Mouse (Mus musculus): Measurements from ENCODE around the gene Olfr586.

Olfr586 gene

GRCm38 (mm10) chr7:103125538-103125937, at the start of gene Olfr586:
Gene Olfr586, minus strand, starts transcription at chr7:103125638.
- ATAC-seq (ENCODE audit: insufficient number of reproducible peaks, low FRiP score, low TSS enrichment) = no peak

GRCm38 (mm10) chr7:103169697-103170096, 44.3 kb upstream of the Olfr586 start:
- ATAC-seq (ENCODE audit: insufficient number of reproducible peaks, low FRiP score, low TSS enrichment) = no peak

- no peak for ATAC-seq (ENCODE audit: insufficient number of reproducible peaks, low FRiP score, low TSS enrichment)
Measured at GRCm38 (mm10) chr7:103156256-103156655, 30.8 kb upstream of the Olfr586 start, which contains the start of gene Olfr589. Gene Olfr589, minus strand, starts transcription at chr7:103156356.

GRCm38 (mm10) chr7:103140579-103140978, 15.1 kb upstream of the Olfr586 start, which contains the start of gene Olfr588-ps1:
Gene Olfr588-ps1, plus strand, starts transcription at chr7:103140879.
- no peak for ATAC-seq (ENCODE audit: insufficient number of reproducible peaks, low FRiP score, low TSS enrichment)

GRCm38 (mm10) chr7:103119406-103119805, 6.0 kb downstream of the Olfr586 start:
- ATAC-seq (ENCODE audit: insufficient number of reproducible peaks, low FRiP score, low TSS enrichment) = no peak

- no peak for ATAC-seq (ENCODE audit: insufficient number of reproducible peaks, low FRiP score, low TSS enrichment)
Measured at GRCm38 (mm10) chr7:103097420-103097819, 28.0 kb downstream of the Olfr586 start, which contains the start of gene Olfr585. Gene Olfr585, plus strand, starts transcription at chr7:103097720.

GRCm38 (mm10) chr7:103081585-103081984, 43.9 kb downstream of the Olfr586 start, which contains the start of gene Olfr584:
Gene Olfr584, plus strand, starts transcription at chr7:103081885.
- no peak for ATAC-seq (ENCODE audit: insufficient number of reproducible peaks, low FRiP score, low TSS enrichment)

Data from cerebellum, adult (tissue).